Mouse (Mus musculus): ENCODE data around the gene Smad3. TPM values are rescaled to one million over a fixed set of nuclear protein-coding genes. Genes with fewer than 3 reads are reported as not detected.

The Smad3 gene
- 18.3 and 21.8 TPM in 2 replicates for polyA plus RNA-seq (2012; rRNA removed)

DNA sequence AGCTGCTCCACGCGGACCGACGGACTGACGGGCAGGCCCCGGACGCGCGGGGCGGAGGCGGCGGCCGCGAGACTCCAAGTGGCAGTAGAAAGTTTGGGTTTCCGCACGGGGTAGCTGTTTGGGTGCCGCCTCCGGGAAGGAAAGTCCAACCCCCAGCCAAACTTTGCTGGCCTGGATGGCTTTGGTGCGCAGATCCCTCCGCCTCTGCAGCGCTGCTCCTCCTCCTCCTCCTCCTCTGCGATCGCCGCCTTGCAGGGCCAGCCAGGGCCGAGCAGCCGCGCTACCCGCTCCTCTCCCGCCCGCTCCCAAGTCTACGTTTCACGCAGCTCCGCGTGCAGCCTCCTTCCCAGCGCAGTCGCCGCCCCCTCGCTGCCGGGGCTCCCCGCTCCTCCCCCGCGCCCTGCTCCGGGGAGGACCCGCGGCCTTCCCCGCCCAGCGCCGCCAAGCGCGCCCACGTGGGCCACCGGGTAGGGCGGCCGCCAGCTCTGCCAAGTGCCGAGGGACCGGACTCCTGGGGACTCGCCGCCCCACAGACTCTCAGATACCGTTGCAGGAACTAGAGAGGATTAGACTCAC is at the start of gene Smad3:
Gene Smad3, minus strand, starts transcription at position 130 of the 576 bp plus-strand sequence.

GRCm38 (mm10) chr9:63602043-63602939 is 155.5 kb downstream of the Smad3 start, which contains the start of the genes Iqch and Aagab:
Gene Iqch (minus strand): TSS chr9:63602493.
Gene Aagab (plus strand): TSS chr9:63602660.

Other genes with a start within 250 kb of the Smad3 start
- gene Iqch, start 155.5 kb downstream of the Smad3 start, polyA plus RNA-seq (2012; rRNA removed), result 0.06 and 0.07 TPM in 2 replicates
- gene Aagab, start 155.3 kb downstream of the Smad3 start, polyA plus RNA-seq (2012; rRNA removed), result 26.2 and 26.8 TPM in 2 replicates